Mouse (Mus musculus) CH12.LX (cell line): ENCODE data around the gene Usp7. TPM values are rescaled to one million over a fixed set of nuclear protein-coding genes. Genes with fewer than 3 reads are reported as not detected.
A peak's percentile ranks its signal among the peaks of the same experiment; 100 is the strongest.

Experiments used
- DNase-seq: peaks from one replicate; pipeline ENCODE4 v3.0.0-alpha.2; 2013; ENCODE audit errors: extremely low read depth
- H3K27ac ChIP-seq: 2 replicates; pipeline ENCODE4 v1.5.1; 2012; ENCODE audit warnings: low read depth, mild to moderate bottlenecking, control low read depth, moderate library complexity; ENCODE audit not compliant: insufficient read depth
- H3K27me3 ChIP-seq: replicated peaks from 2 replicates; pipeline ENCODE3; 2012; ENCODE audit warnings: inconsistent platforms
- H3K36me3 ChIP-seq, 2 experiments: replicated peaks in 1 of 2; 2 replicates each; pipeline versions ENCODE3 to v1.6.1; 2012; ENCODE audit warnings: inconsistent platforms in 1 of 2, low read length in 1 of 2, mild to moderate bottlenecking in 1 of 2, mixed read lengths in 1 of 2, moderate library complexity in 1 of 2; ENCODE audit not compliant: control insufficient read depth in 1 of 2, insufficient read depth in 1 of 2
- H3K4me1 ChIP-seq, 2 experiments: 2 replicates each; pipeline ENCODE4 v1.6.1; 2012; ENCODE audit warnings: inconsistent platforms in 1 of 2, moderate library complexity in 1 of 2; ENCODE audit not compliant: insufficient read depth in 2 of 2, control insufficient read depth in 1 of 2
- H3K4me2 ChIP-seq: 2 replicates; pipeline ENCODE4 v1.6.1; 2012; ENCODE audit warnings: low read depth, mild to moderate bottlenecking, control low read depth; ENCODE audit not compliant: poor library complexity, insufficient read depth, severe bottlenecking
- H3K4me3 ChIP-seq, 3 experiments: fragments of 150-350 bp in 1 of 3; sonication (generic) in 1 of 3; replicated peaks in 1 of 3; 2 replicates each; pipeline versions ENCODE3 to v1.5.1; 2011 to 2012; ENCODE audit warnings: low read depth in 2 of 3, low read length in 2 of 3, mild to moderate bottlenecking in 2 of 3, moderate library complexity in 2 of 3, control low read depth in 1 of 3, improper control_type of control experiment in 1 of 3, inconsistent platforms in 1 of 3, mixed read lengths in 1 of 3; ENCODE audit not compliant: poor library complexity in 1 of 3
- H3K79me2 ChIP-seq: replicated peaks from 2 replicates; pipeline ENCODE4 v1.6.1; 2012; ENCODE audit warnings: mild to moderate bottlenecking, moderate library complexity; ENCODE audit not compliant: control insufficient read depth, poor library complexity, insufficient read depth, severe bottlenecking; ENCODE audit errors: extremely low read depth
- H3K9ac ChIP-seq: 2 replicates; pipeline ENCODE4 v1.6.1; 2012; ENCODE audit warnings: low read depth, mild to moderate bottlenecking, control low read depth, moderate library complexity; ENCODE audit not compliant: insufficient read depth
- H3K9me3 ChIP-seq: replicated peaks from 2 replicates; pipeline ENCODE3; 2012; ENCODE audit warnings: low read length, inconsistent platforms, mixed read lengths
- BHLHE40 ChIP-seq: IDR thresholded peaks from 2 replicates; pipeline ENCODE4 v1.6.1; 2011; ENCODE audit warnings: mild to moderate bottlenecking, low read depth, low read length, improper control_type of control experiment
- CHD1 ChIP-seq: IDR thresholded peaks from 2 replicates; pipeline ENCODE4 v1.6.1; 2012; ENCODE audit warnings: low read depth, low read length, improper control_type of control experiment, inconsistent platforms
- CHD2 ChIP-seq: IDR thresholded peaks from 2 replicates; pipeline ENCODE4 v1.6.1; 2011; ENCODE audit warnings: low read length, improper control_type of control experiment
- CTCF ChIP-seq, 2 experiments: IDR thresholded peaks in 1 of 2; conservative IDR thresholded peaks in 1 of 2; 2 replicates each; pipeline ENCODE4 v1.5.1; 2011 to 2012; ENCODE audit warnings: low read depth in 2 of 2, low read length in 2 of 2, improper control_type of control experiment in 1 of 2, inconsistent platforms in 1 of 2, mild to moderate bottlenecking in 1 of 2, moderate library complexity in 1 of 2
- E2F4 ChIP-seq: IDR thresholded peaks from 2 replicates; pipeline ENCODE4 v1.6.1; 2011; ENCODE audit warnings: low read depth, low read length, improper control_type of control experiment; ENCODE audit not compliant: insufficient replicate concordance
- ETS1 ChIP-seq: conservative IDR thresholded peaks from 2 replicates; pipeline ENCODE4 v1.6.1; 2012; ENCODE audit warnings: low read depth, mild to moderate bottlenecking, inconsistent platforms, low read length, improper control_type of control experiment, moderate library complexity
- HCFC1 ChIP-seq: IDR thresholded peaks from 2 replicates; pipeline ENCODE4 v1.6.1; 2012; ENCODE audit warnings: low read depth, mild to moderate bottlenecking, inconsistent platforms, low read length, improper control_type of control experiment
- MAZ ChIP-seq: IDR thresholded peaks from 2 replicates; pipeline ENCODE4 v1.6.1; 2012; ENCODE audit warnings: low read depth, mild to moderate bottlenecking, inconsistent platforms, low read length, improper control_type of control experiment, moderate library complexity
- MXI1 ChIP-seq: IDR thresholded peaks from 2 replicates; pipeline ENCODE4 v1.6.1; 2011; ENCODE audit warnings: mild to moderate bottlenecking, low read depth, low read length, improper control_type of control experiment
- MYC ChIP-seq: IDR thresholded peaks from 2 replicates; pipeline ENCODE4 v1.6.1; 2011; ENCODE audit warnings: low read depth, mild to moderate bottlenecking, improper control_type of control experiment, low read length
- NELFE ChIP-seq: IDR thresholded peaks from 2 replicates; pipeline ENCODE4 v1.6.1; 2011; ENCODE audit warnings: low read depth, low read length, improper control_type of control experiment
- PAX5 ChIP-seq: IDR thresholded peaks from 2 replicates; pipeline ENCODE4 v1.6.1; 2012; ENCODE audit warnings: low read length, inconsistent platforms, mixed read lengths
- SIN3A ChIP-seq: IDR thresholded peaks from 2 replicates; pipeline ENCODE4 v1.6.1; 2012; ENCODE audit warnings: low read length, improper control_type of control experiment, inconsistent platforms
- UBTF ChIP-seq: IDR thresholded peaks from 2 replicates; pipeline ENCODE4 v1.6.1; 2012; ENCODE audit warnings: low read depth, mild to moderate bottlenecking, inconsistent platforms, low read length, improper control_type of control experiment, moderate library complexity
- USF1 ChIP-seq: IDR thresholded peaks from 2 replicates; pipeline ENCODE4 v1.6.1; 2014; ENCODE audit warnings: low read depth, mild to moderate bottlenecking, inconsistent platforms, low read length, improper control_type of control experiment
- USF2 ChIP-seq: conservative IDR thresholded peaks from 2 replicates; pipeline ENCODE4 v1.6.1; 2011; ENCODE audit warnings: low read depth, low read length, improper control_type of control experiment
- ZC3H11A ChIP-seq: IDR thresholded peaks from 2 replicates; pipeline ENCODE4 v1.6.1; 2012; ENCODE audit warnings: low read depth, mild to moderate bottlenecking, inconsistent platforms, low read length, improper control_type of control experiment
- ZMIZ1 ChIP-seq: IDR thresholded peaks from 2 replicates; pipeline ENCODE4 v1.6.1; 2012; ENCODE audit warnings: low read depth, mild to moderate bottlenecking, inconsistent platforms, low read length, improper control_type of control experiment
- ZNF384 ChIP-seq: IDR thresholded peaks from 2 replicates; pipeline ENCODE4 v1.6.1; 2012; ENCODE audit warnings: low read depth, low read length, improper control_type of control experiment, inconsistent platforms
- dilution Hi-C: fragments of 300-500 bp; cut with MboI; formaldehyde crosslinking; loops from 2 replicates; pipeline ENCODE4 v1.14.3; 2020; ENCODE audit warnings: low sequenced_read_pairs; ENCODE audit not compliant: extremely low pct_unique_long_range_greater_than_20kb, extremely low pct_ligation_motif_present
- in situ Hi-C: fragments of 300-500 bp; cut with MboI; formaldehyde crosslinking; loops from 3 replicates; pipeline ENCODE4 v1.14.3; 2019; ENCODE audit warnings: low sequenced_read_pairs, low pct_ligation_motif_present, low pct_unique_long_range_greater_than_20kb, mixed read lengths
- polyA plus RNA-seq: library from polyadenylated mRNA; unstranded; fragments of >175 nt; gene quantifications from 2 replicates; pipeline ENCODE4 v1.2.1, GENCODE M21; 2012; ENCODE audit warnings: low read depth; ENCODE audit not compliant: insufficient read length
- total RNA-seq, 2 experiments: library from RNA; depleted of rRNA; stranded (reverse); fragments of 300-350 nt in 1 of 2; fragments of >200 nt in 1 of 2; gene quantifications; 2 replicates each; pipeline ENCODE4 v1.2.3; 2012 to 2014

Usp7 gene
- total and polyA plus RNA-seq, 3 experiments: 113 to 169 (median 143) TPM

GRCm38 (mm10) chr16:8836876-8837275, 44.8 kb upstream of the Usp7 start:
- in situ Hi-C loops: no loop called here
- Histone ChIP-seq H3K9ac (no peak overlapping the region), H3K27ac (no peak overlapping the region), H3K79me2 (peaks cover 86% of the 10 kb centered on the region), H3K36me3 (peaks cover 34 to 84% of the 10 kb centered on the region in 2 experiments), H3K9me3 (no peaks in the 10 kb centered on the region), H3K4me3 (no peak overlapping the region), H3K4me1 (peaks cover 4 to 79% of the 10 kb centered on the region in 2 experiments), H3K4me2 (no peak overlapping the region), H3K27me3 (no peaks in the 10 kb centered on the region)
- dilution Hi-C loops: no loop called here
- no peak for DNase-seq
- TF ChIP-seq ZMIZ1 (no peak), NELFE (no peak), ZC3H11A (no peak), PAX5 (no peak), USF2 (no peak), USF1 (no peak), E2F4 (no peak), CHD1 (no peak), HCFC1 (no peak), CTCF (conservative IDR thresholded peaks at IDR 0.05 in 1 of 2, IDR thresholded peaks at IDR 0.05 in 1 of 2; ENCODE audit: low read depth in 2 of 2, low read length in 2 of 2) (no peak), CHD2 (no peak), ZNF384 (no peak), BHLHE40 (no peak), MYC (no peak)
- TF ChIP-seq, all 38 proteins: peak for 0

GRCm38 (mm10) chr16:8831241-8831640, 39.1 kb upstream of the Usp7 start:
- in situ Hi-C loops: no loop called here
- no peaks in the 10 kb centered on the region for H3K27me3 ChIP-seq
- H3K79me2 ChIP-seq: peaks cover 57% of the 10 kb centered on the region
- H3K36me3 ChIP-seq: peaks cover 7 to 41% of the 10 kb centered on the region in 2 experiments
- peak; percentile 29 for DNase-seq
- dilution Hi-C loops: no loop called here
- no peak overlapping the region for H3K27ac ChIP-seq
- no peaks in the 10 kb centered on the region for H3K9me3 ChIP-seq
- H3K4me1 ChIP-seq: peaks cover 2 to 52% of the 10 kb centered on the region in 2 experiments; a peak in 2 of 4 replicates
- 0 out of 2 replicates have a peak, but pooled peaks have one; percentile 11 for TF ChIP-seq UBTF
- TF ChIP-seq MXI1: peak; percentile 33; the same call in 1 of the 2 replicates
- TF ChIP-seq ZMIZ1: no peak
- TF ChIP-seq MYC: no peak
- TF ChIP-seq SIN3A: peak; percentile 12; the same call in 1 of the 2 replicates
- peak; percentile 90; the same call in 1 of the 2 replicates for TF ChIP-seq CHD1
- TF ChIP-seq MAZ: peak; percentile 15
- TF ChIP-seq ETS1: 0 out of 2 replicates have a peak, but pooled peaks have one; percentile 1
- TF ChIP-seq ZC3H11A: no peak
- TF ChIP-seq NELFE: peak; percentile 7; the same call in 1 of the 2 replicates
- H3K4me3 ChIP-seq: peak overlapping the region; percentile 91 to 100 (median 95)
- peak overlapping the region; percentile 92 for H3K4me2 ChIP-seq
- peak overlapping the region; percentile 99 for H3K9ac ChIP-seq
